Mouse (Mus musculus) adrenal gland, adult 2 months (tissue): ENCODE measurements around the gene Ndufb5. TPM values are rescaled to one million over a fixed set of nuclear protein-coding genes. Genes with fewer than 3 reads are reported as not detected.
"Not testable (repeated sequence)": the region's sequence is repeated elsewhere in the genome, so short reads cannot be mapped to it uniquely, and the experiment has no call there.

ENCODE experiments used
- DNase-seq: peaks from one replicate; pipeline ENCODE4 v3.0.0; 2021
- polyA plus RNA-seq: library from polyadenylated mRNA; depleted of rRNA; stranded (reverse); fragments of >200 nt; gene quantifications from 2 replicates; pipeline ENCODE4 v1.2.3, GENCODE M21; 2012; rRNA removed
- total RNA-seq, 2 experiments: library from RNA; stranded (reverse); gene quantifications; 2 replicates each; pipeline ENCODE4 v1.2.3; 2021

Gene Ndufb5
- total and polyA plus RNA-seq, 3 experiments: 306 to 475 (median 393) TPM

GRCm38 (mm10) chr3:32725951-32726350 is 10.8 kb upstream of the Ndufb5 start:
- DNase-seq: no peak

GRCm38 (mm10) chr3:32727861-32728260 is 8.9 kb upstream of the Ndufb5 start:
- no peak for DNase-seq

- DNase-seq: no peak
Observed at GRCm38 (mm10) chr3:32737172-32737655, 424 bp downstream of the Ndufb5 start, which contains the start of gene Mrpl47. TSS of gene Mrpl47 (minus strand) at chr3:32737605.

- DNase-seq: no peak
Observed at GRCm38 (mm10) chr3:32738549-32738948, 1.8 kb downstream of the Ndufb5 start.

- DNase-seq: peak; percentile 66
Observed at GRCm38 (mm10) chr3:32742276-32742780, 5.5 kb downstream of the Ndufb5 start.

GRCm38 (mm10) chr3:32745001-32745400 is 8.2 kb downstream of the Ndufb5 start:
- no peak for DNase-seq

GRCm38 (mm10) chr3:32745426-32745825 is 8.6 kb downstream of the Ndufb5 start:
- DNase-seq: not testable (repeated sequence)

GRCm38 (mm10) chr3:32748384-32748783 is 11.6 kb downstream of the Ndufb5 start:
- no peak for DNase-seq

GRCm38 (mm10) chr3:32749820-32750579 is 13.2 kb downstream of the Ndufb5 start:
- no peak for DNase-seq

- no peak for DNase-seq
Observed at GRCm38 (mm10) chr3:32754384-32754915, 17.7 kb downstream of the Ndufb5 start.

GRCm38 (mm10) chr3:32759212-32759611 is 22.4 kb downstream of the Ndufb5 start:
- no peak for DNase-seq

- no peak for DNase-seq
Observed at GRCm38 (mm10) chr3:32762962-32763361, 26.2 kb downstream of the Ndufb5 start.

GRCm38 (mm10) chr3:32763902-32764301 is 27.1 kb downstream of the Ndufb5 start:
- DNase-seq: no peak

GRCm38 (mm10) chr3:32770781-32771180 is 34.0 kb downstream of the Ndufb5 start:
- DNase-seq: no peak

Other genes with a start within 250 kb of the Ndufb5 start
- gene Kcnmb3, start 244.8 kb upstream of the Ndufb5 start, total RNA-seq: 1 to 10 TPM in 1 of 2 experiments, under 1 TPM in 1; 0.17 to 1.2 TPM
- gene Kcnmb3, start 244.8 kb upstream of the Ndufb5 start, polyA plus RNA-seq: not detected in 2 replicates
- 10 to 100 TPM; 30.7 to 31.9 TPM for gene Zfp639, start 226.7 kb upstream of the Ndufb5 start, total RNA-seq
- gene Zfp639, start 226.7 kb upstream of the Ndufb5 start, polyA plus RNA-seq: 14.1 and 19.7 TPM in 2 replicates
- 10 to 100 TPM; 76.0 to 80.1 TPM for gene Mfn1, start 207.5 kb upstream of the Ndufb5 start, total RNA-seq
- 6.6 and 7.3 TPM in 2 replicates for gene Mfn1, start 207.5 kb upstream of the Ndufb5 start, polyA plus RNA-seq
- gene Gnb4, start 120.4 kb upstream of the Ndufb5 start, total RNA-seq: 10 to 100 TPM; 24.9 to 63.2 TPM
- gene Gnb4, start 120.4 kb upstream of the Ndufb5 start, polyA plus RNA-seq: 11.8 and 13.0 TPM in 2 replicates
- gene Actl6a, start 30.7 kb upstream of the Ndufb5 start, total RNA-seq: 10 to 100 TPM; 40.5 to 46.7 TPM
- 10.5 and 12.6 TPM in 2 replicates for gene Actl6a, start 30.7 kb upstream of the Ndufb5 start, polyA plus RNA-seq
- 10 to 100 TPM; 36.0 to 40.0 TPM for gene Mrpl47, start 615 bp downstream of the Ndufb5 start, total RNA-seq
- gene Mrpl47, start 615 bp downstream of the Ndufb5 start, polyA plus RNA-seq: 0.58 and 0.59 TPM in 2 replicates
- 1 to 10 TPM; 3.3 to 3.9 TPM for gene Usp13, start 80.6 kb downstream of the Ndufb5 start, total RNA-seq
- 0.51 and 1.1 TPM in 2 replicates for gene Usp13, start 80.6 kb downstream of the Ndufb5 start, polyA plus RNA-seq